Mouse (Mus musculus): ENCODE measurements at regions not wholly inside any gene's neighbourhood (a gene's known extent, or its start where the extent isn't known, plus 50 kb on each side); places are given as distances from the start of the nearest gene placed in this dataset.

- DNase-seq: no peak
- intact Hi-C loops (cut with DNase I): no loop called here
These were observed 467.1 kb downstream of the Adcyap1 start for GRCm38 (mm10) chr17:93665889-93666288.

DNA sequence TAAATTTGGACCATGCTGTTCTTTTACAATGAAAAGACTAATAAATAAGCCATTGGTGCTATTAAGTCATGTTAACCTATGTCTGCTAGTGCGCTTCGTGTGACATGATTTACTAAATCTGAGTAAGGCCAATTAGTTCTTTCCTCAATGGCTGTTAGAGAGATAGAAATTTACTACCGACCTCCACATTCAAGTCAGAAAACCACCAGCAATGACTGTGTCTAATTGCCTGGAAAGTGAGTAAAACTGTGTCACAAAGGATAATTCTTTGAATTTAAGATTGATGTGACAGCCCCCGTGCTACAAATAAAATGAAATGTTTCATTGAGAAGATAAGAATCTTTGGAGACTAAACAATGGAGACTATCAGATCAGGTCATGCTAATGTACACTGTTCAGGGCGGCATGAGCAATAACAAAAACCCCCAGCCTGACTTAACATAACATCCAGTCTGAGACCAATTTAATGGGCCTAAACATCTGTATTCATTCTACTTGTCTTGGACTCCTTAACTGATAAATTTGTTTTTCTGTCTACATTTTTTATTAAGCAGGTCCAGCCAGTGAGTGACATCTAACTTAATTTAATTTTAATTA is 477.6 kb downstream of the Adcyap1 start:
- intact Hi-C loops (cut with DNase I): no loop called here
- no peak for DNase-seq

DNA sequence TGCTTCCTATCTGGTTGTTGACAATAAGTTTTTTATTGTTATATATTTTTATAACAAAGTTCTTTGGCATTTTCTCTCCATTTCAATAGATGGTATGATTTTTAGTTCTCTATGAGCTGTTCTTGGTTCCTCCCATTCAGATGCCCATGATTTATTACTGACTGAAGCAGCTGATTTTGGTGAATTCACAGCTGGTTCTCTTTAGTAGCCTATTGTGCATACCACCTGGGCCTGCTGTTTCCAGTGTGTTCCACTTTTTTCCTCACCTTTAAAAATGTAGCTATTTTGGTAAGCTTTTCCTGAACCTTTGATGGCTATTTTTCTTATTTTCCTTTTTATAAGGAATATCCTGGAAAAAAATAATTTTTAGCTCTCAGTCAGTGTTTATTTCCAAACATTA is 501.9 kb downstream of the Adcyap1 start:
- DNase-seq: no peak
- intact Hi-C loops (cut with DNase I): no loop called here

DNA sequence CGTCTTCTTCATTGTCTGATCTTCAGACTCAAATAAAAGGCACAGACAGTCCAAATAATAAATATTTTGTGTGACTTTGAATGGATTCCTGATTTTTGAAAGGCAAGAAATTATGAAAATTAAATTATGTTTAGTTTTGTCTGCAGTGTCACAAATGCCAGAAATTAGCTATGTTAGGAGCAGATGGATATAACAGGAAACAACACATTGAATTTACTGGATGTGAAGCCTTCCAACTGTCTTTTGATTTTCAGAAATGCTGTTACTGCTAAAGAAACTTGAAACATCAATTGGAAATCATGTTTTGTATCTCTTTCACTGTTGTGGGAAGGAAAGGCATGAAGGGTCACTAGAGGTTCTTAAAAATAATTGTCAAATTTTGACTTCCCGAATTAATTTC is 518.8 kb downstream of the Adcyap1 start:
- intact Hi-C loops (cut with DNase I): no loop called here
- no peak for DNase-seq

- no peak for DNase-seq
- intact Hi-C loops (cut with DNase I): no loop called here
These were observed 542.5 kb downstream of the Adcyap1 start for GRCm38 (mm10) chr17:93741341-93741740.

- intact Hi-C loops (cut with DNase I): loop anchor here (5.0 kb wide), 2 partner anchors 790 to 975 kb away; no protein-coding TSS in a partner anchor
- DNase-seq: no peak
These were observed 563.5 kb downstream of the Adcyap1 start for GRCm38 (mm10) chr17:93762349-93762748.

All from heart, postnatal 10 days (tissue).